Mouse (Mus musculus): Measurements from ENCODE around the gene Elp4. TPM values are rescaled to one million over a fixed set of nuclear protein-coding genes. Genes with fewer than 3 reads are reported as not detected.

Elp4 gene
- polyA plus RNA-seq, 1 experiment from 2014 or later, result 32.4 TPM

GRCm38 (mm10) chr2:105656456-105656855, 247.9 kb downstream of the Elp4 start:
- Histone ChIP-seq H3K36me3 (ENCODE audit: control insufficient read depth, insufficient read depth, low read length) (no peaks in the 10 kb centered on the region), H3K27ac (ENCODE audit: low read depth) (no peak overlapping the region), H3K4me2 (ENCODE audit: low read length) (no peak overlapping the region), H3K4me3 (ENCODE audit: low read depth, low read length) (no peak overlapping the region), H3K9me3 (ENCODE audit: control insufficient read depth, low read length) (no peaks in the 10 kb centered on the region), H3K9ac (ENCODE audit: low read length) (no peak overlapping the region), H3K4me1 (replicated peaks; ENCODE audit: control insufficient read depth, insufficient read depth, low read length) (no peaks in the 10 kb centered on the region), H3K27me3 (replicated peaks; ENCODE audit: control insufficient read depth, insufficient read depth, low read length) (peaks cover 74% of the 10 kb centered on the region)
- DNase-seq (ENCODE audit: low spot score), result no peak
- no peak for ATAC-seq (replicated peaks; ENCODE audit: low FRiP score, low TSS enrichment, low read depth)
- 84% methylated on average over 8 of the region's 8 CpGs for WGBS

Other genes starting within 250 kb of the Elp4 start
- gene Pax6, start 235.7 kb downstream of the Elp4 start, polyA plus RNA-seq (2014; fragmentation: Nextera tagmentation; extraction: Ambion mirVana), result 0.19 and 2.2 TPM in 2 replicates
- gene Immp1l, start 74 bp upstream of the Elp4 start, polyA plus RNA-seq (2014; fragmentation: Nextera tagmentation; extraction: Ambion mirVana), result 118 and 127 TPM in 2 replicates
- 31.3 and 36.1 TPM in 2 replicates for gene Dnajc24, start 99.0 kb upstream of the Elp4 start, polyA plus RNA-seq (2014; fragmentation: Nextera tagmentation; extraction: Ambion mirVana)